Mouse (Mus musculus) urinary bladder, adult 2 months (tissue): ENCODE measurements at regions not wholly inside any gene's neighbourhood (a gene's known extent, or its start where the extent isn't known, plus 50 kb on each side); places are given as distances from the start of the nearest gene placed in this dataset.

Experiments
- DNase-seq: peaks from one replicate; pipeline ENCODE4 v3.0.0; 2022; ENCODE audit warnings: low spot score

- no peak for DNase-seq
Observed at GRCm38 (mm10) chr16:26302045-26302444, 69.6 kb downstream of the Cldn1 start.

DNA sequence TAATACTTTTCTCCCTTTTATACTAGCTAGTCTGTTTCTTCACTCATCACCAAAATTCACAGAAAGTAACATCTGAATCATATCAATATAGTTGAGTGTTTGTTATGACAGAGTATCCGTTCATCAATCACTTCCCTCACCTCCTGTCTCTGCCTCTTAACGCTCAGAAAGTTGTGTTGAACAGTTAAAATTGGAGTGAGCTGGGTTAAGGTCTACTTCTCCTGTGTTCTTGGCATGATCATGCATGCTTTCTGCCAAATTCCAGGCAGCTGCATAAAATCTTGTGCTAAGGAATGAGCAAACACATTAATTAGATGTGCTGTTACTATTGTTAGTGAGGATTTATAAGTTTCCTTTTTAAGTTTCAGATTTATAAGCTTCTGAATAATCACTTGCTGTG lies 79.9 kb downstream of the Cldn1 start:
- no peak for DNase-seq

DNA sequence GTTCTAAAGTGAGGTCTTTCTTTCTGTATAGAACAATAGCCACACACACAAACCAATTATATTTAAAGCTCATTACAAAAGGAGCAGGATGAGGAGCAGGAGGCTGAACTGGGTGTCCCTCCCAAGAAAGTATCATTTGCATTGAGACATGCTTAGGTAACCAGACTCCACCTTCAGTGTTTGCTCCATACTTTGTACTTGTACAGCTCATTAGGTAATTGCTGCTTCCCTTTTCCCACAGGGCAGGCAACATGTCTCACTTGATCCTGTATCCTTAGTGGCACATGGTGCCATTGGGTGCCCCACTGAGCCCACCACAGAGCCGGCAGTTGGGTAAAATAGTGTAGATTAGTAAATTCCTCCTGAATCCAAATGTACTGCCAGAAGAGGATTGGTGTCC lies 86.0 kb downstream of the Cldn1 start:
- DNase-seq = no peak

GRCm38 (mm10) chr16:26284713-26285112 lies 86.9 kb downstream of the Cldn1 start:
- no peak for DNase-seq

GRCm38 (mm10) chr16:26282418-26282817 lies 89.2 kb downstream of the Cldn1 start:
- DNase-seq = no peak

DNA sequence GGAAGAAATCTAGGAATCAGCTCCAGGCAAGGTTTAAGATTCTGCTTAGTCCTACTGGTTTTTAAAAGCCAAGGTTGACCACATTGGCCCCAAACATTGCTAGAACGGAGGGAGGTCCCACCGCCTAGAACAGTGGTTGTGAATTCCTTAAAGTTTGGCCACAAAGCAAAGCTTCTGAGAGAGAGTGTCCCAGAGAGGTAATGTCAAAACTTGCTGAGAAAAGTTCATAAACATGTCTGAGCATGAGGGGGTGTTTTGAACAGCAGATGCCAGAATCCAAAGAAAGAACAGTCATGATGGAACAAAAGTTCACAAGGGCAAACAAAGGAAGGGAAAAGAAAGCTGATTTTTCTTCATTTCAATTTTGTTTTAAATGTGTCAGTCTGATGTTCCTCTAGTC lies 90.1 kb downstream of the Cldn1 start:
- DNase-seq = no peak

GRCm38 (mm10) chr16:26276789-26277188 lies 94.9 kb downstream of the Cldn1 start:
- no peak for DNase-seq

DNA sequence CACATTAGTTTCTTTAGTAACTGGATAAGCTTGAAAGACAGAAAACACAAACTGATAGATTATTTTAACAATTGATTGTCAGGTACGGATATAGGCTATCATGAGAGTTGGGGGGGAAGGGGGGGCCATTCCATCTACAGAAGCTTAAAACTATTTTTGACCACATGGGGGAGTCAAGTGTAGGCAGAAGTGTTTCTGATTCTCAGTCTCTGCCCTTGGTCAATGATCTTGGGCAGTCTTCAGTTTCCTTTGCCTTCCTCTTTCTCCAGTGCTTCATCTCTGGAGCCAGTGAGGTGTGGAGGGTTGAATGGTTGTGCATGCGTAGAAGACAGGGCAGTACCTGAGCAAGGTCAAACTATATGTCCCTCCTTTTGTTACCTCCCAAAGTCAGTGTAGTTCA lies 118.8 kb downstream of the Cldn1 start:
- no peak for DNase-seq

- no peak for DNase-seq
Observed at GRCm38 (mm10) chr16:26251698-26252097, 119.9 kb downstream of the Cldn1 start.

- no peak for DNase-seq
Observed at GRCm38 (mm10) chr16:26251027-26251426, 120.6 kb downstream of the Cldn1 start.

DNA sequence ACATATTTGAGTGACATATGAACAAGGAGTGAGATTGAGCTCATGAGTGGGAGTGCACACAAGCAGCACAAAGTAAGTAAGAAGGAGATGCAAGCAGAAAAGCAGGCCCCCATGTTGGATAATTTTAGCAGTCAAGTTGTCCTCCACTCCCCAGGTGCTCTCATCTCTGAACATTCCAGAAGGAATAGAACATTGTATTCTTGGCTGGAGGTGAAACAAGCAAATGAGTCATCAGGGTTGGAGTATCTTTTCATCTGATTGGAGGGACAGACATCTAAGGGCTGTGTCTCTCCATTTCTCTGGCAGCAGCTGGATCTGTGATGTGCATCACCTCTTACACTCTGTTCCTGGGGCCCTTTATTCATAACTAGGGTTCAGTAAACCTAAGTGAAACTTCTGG lies 122.7 kb downstream of the Cldn1 start:
- DNase-seq = no peak

DNA sequence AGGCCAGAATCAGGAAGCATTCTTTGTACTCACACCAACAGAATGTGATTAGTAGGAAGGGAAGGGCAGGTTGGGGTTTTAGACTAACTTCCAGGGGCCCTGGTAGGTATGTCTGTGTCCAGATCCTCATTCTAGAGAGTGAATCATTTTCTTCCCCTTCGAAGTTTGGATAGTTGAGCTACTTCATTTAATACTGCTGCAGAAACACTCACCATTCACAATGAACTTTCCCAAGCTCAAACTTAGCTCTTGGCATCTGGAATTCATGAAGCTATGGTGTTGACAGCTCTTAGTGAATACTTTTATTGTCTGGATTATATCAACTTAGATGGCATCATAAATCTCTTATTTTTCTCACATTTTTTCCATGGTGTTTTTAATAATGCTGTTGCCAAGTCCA lies 123.7 kb downstream of the Cldn1 start:
- DNase-seq = no peak

GRCm38 (mm10) chr16:26235239-26235638 lies 129.7 kb upstream of the P3h2 start:
- no peak for DNase-seq

- peak; percentile 33 for DNase-seq
Observed at GRCm38 (mm10) chr16:26234113-26234512, 128.5 kb upstream of the P3h2 start.

DNA sequence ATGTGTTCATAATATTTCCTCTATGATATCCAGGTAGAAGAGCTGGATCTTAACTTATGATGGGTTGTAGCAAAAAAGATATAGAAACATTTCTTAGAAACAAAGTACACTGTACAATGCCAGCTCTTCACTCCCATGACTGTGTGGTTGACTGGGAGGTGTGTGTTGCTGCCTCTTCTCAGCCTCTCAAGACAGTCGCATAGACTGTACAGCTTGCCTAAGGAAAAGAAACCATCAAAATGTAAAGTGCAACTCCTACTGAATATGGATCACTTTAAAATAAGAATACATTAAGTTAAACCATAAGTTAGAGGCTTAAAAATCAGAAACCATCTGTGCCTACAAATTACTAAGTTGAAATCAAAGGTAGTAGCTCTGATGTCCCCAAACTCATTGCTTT lies 125.5 kb upstream of the P3h2 start:
- no peak for DNase-seq

GRCm38 (mm10) chr16:26211418-26211817 lies 105.8 kb upstream of the P3h2 start:
- DNase-seq = no peak

DNA sequence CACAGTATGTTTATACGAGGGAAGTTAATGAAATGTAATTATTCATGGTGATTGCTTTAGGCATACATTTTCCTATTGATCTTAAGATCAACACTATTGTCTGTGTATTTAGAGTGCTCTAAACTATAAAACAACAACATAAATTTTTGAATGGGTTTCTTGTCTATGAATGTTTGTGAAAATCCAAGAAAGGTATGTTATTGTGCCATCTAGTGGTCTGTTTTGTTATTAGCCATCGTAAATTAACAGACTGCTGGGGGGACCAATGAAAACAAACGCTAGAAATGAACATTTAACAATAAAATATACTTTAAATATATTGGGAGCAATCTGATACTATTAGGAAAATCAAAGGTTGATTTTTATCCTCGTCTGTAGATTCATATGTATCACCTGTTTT lies 93.5 kb upstream of the P3h2 start:
- no peak for DNase-seq

GRCm38 (mm10) chr16:26196345-26196744 lies 90.8 kb upstream of the P3h2 start:
- no peak for DNase-seq

- no peak for DNase-seq
Observed at GRCm38 (mm10) chr16:26185288-26186281, 80.0 kb upstream of the P3h2 start.

DNA sequence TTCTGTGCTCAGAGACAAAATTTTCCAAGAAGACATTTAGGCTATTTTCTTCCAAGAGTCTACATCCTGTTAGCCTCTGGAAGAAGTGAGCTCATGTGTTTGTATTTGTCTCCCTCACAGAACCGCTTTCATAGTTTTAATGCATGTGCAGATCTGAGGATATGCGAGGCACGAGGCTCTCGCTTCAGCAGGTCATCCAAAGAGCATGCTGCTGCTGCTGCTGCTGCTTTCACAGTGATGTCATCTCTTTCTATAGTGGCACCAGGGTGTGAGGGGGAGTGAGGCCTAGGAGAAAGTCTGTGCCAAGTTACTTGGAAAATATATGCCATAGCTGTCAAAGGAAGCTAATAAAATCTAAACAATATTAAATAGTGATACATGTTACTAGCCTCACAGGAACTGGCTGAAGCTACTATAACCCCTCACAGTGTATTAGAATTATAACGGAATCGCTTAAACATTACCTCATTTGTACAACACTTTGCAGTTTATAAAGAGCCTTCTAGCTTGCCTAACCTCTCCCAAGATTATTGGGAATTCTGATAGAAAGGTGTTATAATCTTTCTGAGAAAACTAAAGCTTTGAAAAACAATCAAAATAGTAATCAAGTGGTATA lies 79.2 kb upstream of the P3h2 start:
- no peak for DNase-seq

DNA sequence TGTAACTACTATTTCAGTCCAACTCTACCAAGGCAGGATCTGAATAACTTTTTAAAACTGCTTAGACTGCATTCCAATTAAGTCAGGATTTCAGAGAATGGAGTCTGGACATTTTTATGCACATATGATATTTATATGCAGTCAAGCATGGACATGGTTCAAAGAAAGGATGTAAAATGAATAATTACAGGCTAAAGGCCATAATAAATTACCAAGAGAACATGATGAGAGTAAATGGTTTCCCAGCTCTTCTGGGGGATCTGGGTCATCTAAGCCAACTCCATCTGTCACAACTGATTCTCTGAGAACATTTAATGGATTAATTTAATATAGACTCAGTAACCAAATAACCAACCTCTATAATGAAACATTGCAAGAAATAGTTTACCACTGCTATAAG lies 77.9 kb upstream of the P3h2 start:
- DNase-seq = no peak

DNA sequence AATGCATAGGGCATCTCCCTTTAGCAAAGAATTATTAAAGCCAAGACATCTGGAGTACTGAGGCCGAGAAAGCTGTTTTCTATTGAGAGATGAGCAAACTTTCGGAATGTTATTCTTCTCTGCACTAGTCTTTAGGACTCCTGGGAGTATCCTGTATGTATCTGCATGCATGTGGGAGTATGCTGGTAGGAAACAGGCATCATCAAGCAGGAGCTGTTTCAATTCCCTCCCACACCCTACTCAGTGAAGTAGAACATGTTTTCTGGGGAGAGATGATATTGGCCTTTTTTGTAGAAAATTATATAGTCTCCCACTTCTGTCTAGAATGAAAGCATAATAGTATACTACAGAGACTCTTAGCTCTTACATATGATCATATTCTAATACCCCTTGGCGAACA lies 76.1 kb upstream of the P3h2 start:
- DNase-seq = no peak

- no peak for DNase-seq
Observed at GRCm38 (mm10) chr16:26171441-26171840, 65.9 kb upstream of the P3h2 start.
